Mouse (Mus musculus): ENCODE results near the gene Aldh1a3. TPM values are rescaled to one million over a fixed set of nuclear protein-coding genes. Genes with fewer than 3 reads are reported as not detected.

Aldh1a3 gene
- polyA plus RNA-seq, 1 experiment from 2014 or later: 1.3 TPM

- H3K4me1 ChIP-seq (ENCODE audit: control insufficient read depth in 2 of 2, insufficient read depth in 2 of 2, low read length in 2 of 2): no peaks in the 10 kb centered on the region
- no peak for ATAC-seq (ENCODE audit: insufficient number of reproducible peaks, insufficient read depth, low FRiP score, low read depth)
- H3K27ac ChIP-seq (replicated peaks in 1 of 2; ENCODE audit: control insufficient read depth in 1 of 2, insufficient read depth in 1 of 2, low read depth in 2 of 2, low read length in 2 of 2): no peak overlapping the region
- H3K4me3 ChIP-seq (ENCODE audit: control insufficient read depth in 1 of 2, insufficient read depth in 1 of 2, low read depth in 1 of 2, low read length in 2 of 2): no peak overlapping the region
- no peak overlapping the region for H3K4me2 ChIP-seq (ENCODE audit: low read length)
- no peak overlapping the region for H3K9ac ChIP-seq (ENCODE audit: low read length)
- no peaks in the 10 kb centered on the region for H3K9me3 ChIP-seq (ENCODE audit: control insufficient read depth, low read length)
- no peaks in the 10 kb centered on the region for H3K36me3 ChIP-seq (ENCODE audit: control insufficient read depth, insufficient read depth, low read length)
- WGBS: 62% methylated on average over 3 of the region's 3 CpGs
- no peaks in the 10 kb centered on the region for H3K27me3 ChIP-seq (ENCODE audit: control insufficient read depth, insufficient read depth, low read length)
Observed at GRCm38 (mm10) chr7:66354911-66355310, 72.4 kb downstream of the Aldh1a3 start.

DNA sequence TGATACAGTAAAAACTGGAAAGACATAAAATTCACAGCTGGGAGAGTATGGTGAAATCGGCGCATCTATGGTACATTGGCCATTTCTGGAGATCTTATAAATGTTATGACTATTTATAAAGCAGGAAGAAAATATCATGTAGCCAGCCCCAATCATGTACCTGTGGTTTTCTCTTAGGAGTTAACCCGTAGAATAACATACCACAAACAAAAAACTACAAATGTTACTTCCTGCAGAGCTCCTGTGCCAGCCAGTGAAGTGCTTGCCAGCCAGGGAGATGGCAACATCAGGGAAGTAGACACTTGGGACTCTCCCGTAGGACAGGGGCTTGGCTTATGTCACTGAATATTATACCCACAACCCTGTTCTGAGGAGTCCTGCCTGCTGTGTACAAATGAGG is 76.2 kb downstream of the Aldh1a3 start:
- Histone ChIP-seq H3K4me1 (ENCODE audit: control insufficient read depth in 2 of 2, insufficient read depth in 2 of 2, low read length in 2 of 2) (no peaks in the 10 kb centered on the region), H3K27me3 (ENCODE audit: control insufficient read depth, insufficient read depth, low read length) (no peaks in the 10 kb centered on the region), H3K36me3 (ENCODE audit: control insufficient read depth, insufficient read depth, low read length) (no peaks in the 10 kb centered on the region), H3K9ac (ENCODE audit: low read length) (no peak overlapping the region), H3K4me2 (ENCODE audit: low read length) (no peak overlapping the region), H3K9me3 (ENCODE audit: control insufficient read depth, low read length) (no peaks in the 10 kb centered on the region), H3K27ac (replicated peaks in 1 of 2; ENCODE audit: control insufficient read depth in 1 of 2, insufficient read depth in 1 of 2, low read depth in 2 of 2, low read length in 2 of 2) (no peak overlapping the region), H3K4me3 (ENCODE audit: control insufficient read depth in 1 of 2, insufficient read depth in 1 of 2, low read depth in 1 of 2, low read length in 2 of 2) (no peak overlapping the region)
- no peak for ATAC-seq (ENCODE audit: insufficient number of reproducible peaks, insufficient read depth, low FRiP score, low read depth)
- WGBS: 84% methylated on average over 4 of the region's 4 CpGs

DNA sequence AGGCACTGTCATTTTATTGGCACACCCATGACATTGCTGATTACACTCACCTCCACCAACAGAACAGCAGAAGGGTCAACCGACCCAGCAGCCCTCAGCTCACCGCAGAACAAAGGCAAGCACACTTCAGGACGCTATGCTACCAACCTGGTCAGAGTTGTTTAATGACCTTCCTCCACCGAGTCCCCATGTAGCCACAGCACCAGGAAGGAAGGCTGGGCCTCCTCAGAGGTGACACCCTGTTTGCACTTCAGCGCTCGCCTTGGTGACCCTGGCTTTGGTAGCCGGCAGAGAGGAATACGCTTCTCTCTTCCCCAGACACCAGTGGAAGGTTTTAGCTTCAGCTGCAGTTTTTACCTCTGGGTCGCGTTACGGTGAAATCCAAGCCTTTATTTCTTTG is 77.6 kb downstream of the Aldh1a3 start:
- 58% methylated on average over 11 of the region's 11 CpGs for WGBS
- Histone ChIP-seq H3K9me3 (ENCODE audit: control insufficient read depth, low read length) (no peaks in the 10 kb centered on the region), H3K27ac (replicated peaks in 1 of 2; ENCODE audit: control insufficient read depth in 1 of 2, insufficient read depth in 1 of 2, low read depth in 2 of 2, low read length in 2 of 2) (no peak overlapping the region), H3K9ac (ENCODE audit: low read length) (no peak overlapping the region), H3K4me1 (ENCODE audit: control insufficient read depth in 2 of 2, insufficient read depth in 2 of 2, low read length in 2 of 2) (no peaks in the 10 kb centered on the region), H3K36me3 (ENCODE audit: control insufficient read depth, insufficient read depth, low read length) (no peaks in the 10 kb centered on the region), H3K4me2 (ENCODE audit: low read length) (no peak overlapping the region), H3K4me3 (ENCODE audit: control insufficient read depth in 1 of 2, insufficient read depth in 1 of 2, low read depth in 1 of 2, low read length in 2 of 2) (no peak overlapping the region), H3K27me3 (ENCODE audit: control insufficient read depth, insufficient read depth, low read length) (no peaks in the 10 kb centered on the region)
- ATAC-seq (ENCODE audit: insufficient number of reproducible peaks, insufficient read depth, low FRiP score, low read depth): no peak

GRCm38 (mm10) chr7:66348588-66348987 is 78.7 kb downstream of the Aldh1a3 start:
- no peaks in the 10 kb centered on the region for H3K36me3 ChIP-seq (ENCODE audit: control insufficient read depth, insufficient read depth, low read length)
- no peak overlapping the region for H3K9ac ChIP-seq (ENCODE audit: low read length)
- H3K9me3 ChIP-seq (ENCODE audit: control insufficient read depth, low read length): no peaks in the 10 kb centered on the region
- no peak overlapping the region for H3K4me2 ChIP-seq (ENCODE audit: low read length)
- H3K4me3 ChIP-seq (ENCODE audit: control insufficient read depth in 1 of 2, insufficient read depth in 1 of 2, low read depth in 1 of 2, low read length in 2 of 2): no peak overlapping the region
- 82% methylated on average over 10 of the region's 10 CpGs for WGBS
- ATAC-seq (ENCODE audit: insufficient number of reproducible peaks, insufficient read depth, low FRiP score, low read depth): no peak
- no peaks in the 10 kb centered on the region for H3K4me1 ChIP-seq (ENCODE audit: control insufficient read depth in 2 of 2, insufficient read depth in 2 of 2, low read length in 2 of 2)
- no peak overlapping the region for H3K27ac ChIP-seq (replicated peaks in 1 of 2; ENCODE audit: control insufficient read depth in 1 of 2, insufficient read depth in 1 of 2, low read depth in 2 of 2, low read length in 2 of 2)
- no peaks in the 10 kb centered on the region for H3K27me3 ChIP-seq (ENCODE audit: control insufficient read depth, insufficient read depth, low read length)

- Histone ChIP-seq H3K4me3 (ENCODE audit: control insufficient read depth in 1 of 2, insufficient read depth in 1 of 2, low read depth in 1 of 2, low read length in 2 of 2) (no peak overlapping the region), H3K4me1 (ENCODE audit: control insufficient read depth in 2 of 2, insufficient read depth in 2 of 2, low read length in 2 of 2) (no peaks in the 10 kb centered on the region), H3K27ac (replicated peaks in 1 of 2; ENCODE audit: control insufficient read depth in 1 of 2, insufficient read depth in 1 of 2, low read depth in 2 of 2, low read length in 2 of 2) (no peak overlapping the region), H3K4me2 (ENCODE audit: low read length) (no peak overlapping the region), H3K9ac (ENCODE audit: low read length) (no peak overlapping the region), H3K36me3 (ENCODE audit: control insufficient read depth, insufficient read depth, low read length) (no peaks in the 10 kb centered on the region), H3K9me3 (ENCODE audit: control insufficient read depth, low read length) (no peaks in the 10 kb centered on the region), H3K27me3 (ENCODE audit: control insufficient read depth, insufficient read depth, low read length) (no peaks in the 10 kb centered on the region)
- ATAC-seq (ENCODE audit: insufficient number of reproducible peaks, insufficient read depth, low FRiP score, low read depth): no peak
- WGBS: 64% methylated on average over 9 of the region's 9 CpGs
Observed at GRCm38 (mm10) chr7:66346959-66347663, 80.2 kb downstream of the Aldh1a3 start.

- no peaks in the 10 kb centered on the region for H3K27me3 ChIP-seq (ENCODE audit: control insufficient read depth, insufficient read depth, low read length)
- H3K4me3 ChIP-seq (ENCODE audit: control insufficient read depth in 1 of 2, insufficient read depth in 1 of 2, low read depth in 1 of 2, low read length in 2 of 2): no peak overlapping the region
- peaks cover 7 to 12% of the 10 kb centered on the region in 2 experiments; a peak in 3 of 4 replicates for H3K4me1 ChIP-seq (ENCODE audit: control insufficient read depth in 2 of 2, insufficient read depth in 2 of 2, low read length in 2 of 2)
- no peak for ATAC-seq (ENCODE audit: insufficient number of reproducible peaks, insufficient read depth, low FRiP score, low read depth)
- H3K36me3 ChIP-seq (ENCODE audit: control insufficient read depth, insufficient read depth, low read length): no peaks in the 10 kb centered on the region
- no peak overlapping the region for H3K9ac ChIP-seq (ENCODE audit: low read length)
- no peak overlapping the region for H3K27ac ChIP-seq (replicated peaks in 1 of 2; ENCODE audit: control insufficient read depth in 1 of 2, insufficient read depth in 1 of 2, low read depth in 2 of 2, low read length in 2 of 2)
- no peak overlapping the region for H3K4me2 ChIP-seq (ENCODE audit: low read length)
- H3K9me3 ChIP-seq (ENCODE audit: control insufficient read depth, low read length): no peaks in the 10 kb centered on the region
- 71% methylated on average over 5 of the region's 5 CpGs for WGBS
Observed at GRCm38 (mm10) chr7:66343307-66343706, 84.0 kb downstream of the Aldh1a3 start.

GRCm38 (mm10) chr7:66342831-66343230 is 84.5 kb downstream of the Aldh1a3 start:
- no peak for ATAC-seq (ENCODE audit: insufficient number of reproducible peaks, insufficient read depth, low FRiP score, low read depth)
- H3K36me3 ChIP-seq (ENCODE audit: control insufficient read depth, insufficient read depth, low read length): no peaks in the 10 kb centered on the region
- no peaks in the 10 kb centered on the region for H3K27me3 ChIP-seq (ENCODE audit: control insufficient read depth, insufficient read depth, low read length)
- no peak overlapping the region for H3K4me2 ChIP-seq (ENCODE audit: low read length)
- no peak overlapping the region for H3K9ac ChIP-seq (ENCODE audit: low read length)
- no peak overlapping the region for H3K27ac ChIP-seq (replicated peaks in 1 of 2; ENCODE audit: control insufficient read depth in 1 of 2, insufficient read depth in 1 of 2, low read depth in 2 of 2, low read length in 2 of 2)
- no peak overlapping the region for H3K4me3 ChIP-seq (ENCODE audit: control insufficient read depth in 1 of 2, insufficient read depth in 1 of 2, low read depth in 1 of 2, low read length in 2 of 2)
- no peaks in the 10 kb centered on the region for H3K9me3 ChIP-seq (ENCODE audit: control insufficient read depth, low read length)
- H3K4me1 ChIP-seq (ENCODE audit: control insufficient read depth in 2 of 2, insufficient read depth in 2 of 2, low read length in 2 of 2): peaks cover 7 to 12% of the 10 kb centered on the region in 2 experiments; a peak in 3 of 4 replicates
- WGBS: 73% methylated on average over 6 of the region's 6 CpGs

GRCm38 (mm10) chr7:66342323-66342722 is 85.0 kb downstream of the Aldh1a3 start:
- no peak for ATAC-seq (ENCODE audit: insufficient number of reproducible peaks, insufficient read depth, low FRiP score, low read depth)
- Histone ChIP-seq H3K27ac (replicated peaks in 1 of 2; ENCODE audit: control insufficient read depth in 1 of 2, insufficient read depth in 1 of 2, low read depth in 2 of 2, low read length in 2 of 2) (no peak overlapping the region), H3K27me3 (ENCODE audit: control insufficient read depth, insufficient read depth, low read length) (no peaks in the 10 kb centered on the region), H3K4me2 (ENCODE audit: low read length) (no peak overlapping the region), H3K4me1 (ENCODE audit: control insufficient read depth in 2 of 2, insufficient read depth in 2 of 2, low read length in 2 of 2) (peaks cover 7 to 12% of the 10 kb centered on the region in 2 experiments; a peak in 3 of 4 replicates), H3K36me3 (ENCODE audit: control insufficient read depth, insufficient read depth, low read length) (no peaks in the 10 kb centered on the region), H3K4me3 (ENCODE audit: control insufficient read depth in 1 of 2, insufficient read depth in 1 of 2, low read depth in 1 of 2, low read length in 2 of 2) (no peak overlapping the region), H3K9me3 (ENCODE audit: control insufficient read depth, low read length) (no peaks in the 10 kb centered on the region), H3K9ac (ENCODE audit: low read length) (no peak overlapping the region)
- 41% methylated on average over 4 of the region's 4 CpGs for WGBS
